Mouse (Mus musculus) MEL (cell line): Measurements from ENCODE around the gene Pi4kb. TPM values are rescaled to one million over a fixed set of nuclear protein-coding genes. Genes with fewer than 3 reads are reported as not detected.
A peak's percentile ranks its signal among the peaks of the same experiment; 100 is the strongest.

ENCODE experiments used
- DNase-seq: peaks from one replicate; pipeline ENCODE4 v3.0.0; 2011; ENCODE audit warnings: low read depth, low spot score
- H3K27ac ChIP-seq: 2 replicates; pipeline ENCODE4 v1.5.1; 2012; ENCODE audit warnings: low read depth, mild to moderate bottlenecking, control low read depth, low read length, moderate library complexity; ENCODE audit not compliant: control insufficient read depth
- H3K27me3 ChIP-seq, 2 experiments: fragments of 150-350 bp in 1 of 2; sonication (generic) in 1 of 2; 2 replicates each; pipeline ENCODE4 v1.6.1; 2012; ENCODE audit warnings: low read length in 2 of 2, mild to moderate bottlenecking in 2 of 2, improper control_type of control experiment in 1 of 2, moderate library complexity in 1 of 2; ENCODE audit not compliant: insufficient read depth in 2 of 2, control insufficient read depth in 1 of 2
- H3K36me3 ChIP-seq, 2 experiments: 2 replicates each; pipeline ENCODE4 v1.6.1; 2012 to 2014; ENCODE audit warnings: low read length in 2 of 2, improper control_type of control experiment in 1 of 2, inconsistent platforms in 1 of 2, mild to moderate bottlenecking in 1 of 2; ENCODE audit not compliant: insufficient read depth in 2 of 2, control insufficient read depth in 1 of 2
- H3K4me1 ChIP-seq, 2 experiments: fragments of 150-350 bp in 1 of 2; sonication (generic) in 1 of 2; 2 replicates each; pipeline ENCODE4 v1.6.1; 2012; ENCODE audit warnings: low read length in 2 of 2, improper control_type of control experiment in 1 of 2, mild to moderate bottlenecking in 1 of 2; ENCODE audit not compliant: insufficient read depth in 2 of 2, control insufficient read depth in 1 of 2
- H3K4me3 ChIP-seq, 2 experiments: fragments of 150-350 bp in 1 of 2; sonication (generic) in 1 of 2; 2 replicates each; pipeline ENCODE4 v1.5.1; 2012; ENCODE audit warnings: low read depth in 2 of 2, low read length in 2 of 2, mild to moderate bottlenecking in 2 of 2, moderate library complexity in 2 of 2, control low read depth in 1 of 2, improper control_type of control experiment in 1 of 2; ENCODE audit not compliant: control insufficient read depth in 1 of 2, insufficient read depth in 1 of 2
- H3K79me2 ChIP-seq: 2 replicates; pipeline ENCODE4 v1.6.1; 2012; ENCODE audit warnings: mild to moderate bottlenecking, low read length, moderate library complexity; ENCODE audit not compliant: control insufficient read depth, poor library complexity, insufficient read depth
- H3K9ac ChIP-seq: 2 replicates; pipeline ENCODE4 v1.6.1; 2012; ENCODE audit warnings: low read depth, mild to moderate bottlenecking, control low read depth, low read length, moderate library complexity; ENCODE audit not compliant: control insufficient read depth, poor library complexity, severe bottlenecking
- H3K9me3 ChIP-seq: fragments of 150-350 bp; sonication (generic); replicated peaks from 2 replicates; pipeline ENCODE4 v1.6.1; 2012; ENCODE audit warnings: mild to moderate bottlenecking, low read length, improper control_type of control experiment, moderate library complexity; ENCODE audit not compliant: insufficient read depth
- CHD1 ChIP-seq: IDR thresholded peaks from 2 replicates; pipeline ENCODE4 v1.6.1; 2012; ENCODE audit warnings: low read depth, mild to moderate bottlenecking, inconsistent platforms, low read length, improper control_type of control experiment
- CHD2 ChIP-seq: IDR thresholded peaks from 2 replicates; pipeline ENCODE4 v1.6.1; 2011; ENCODE audit warnings: low read length, improper control_type of control experiment
- EP300 ChIP-seq, 2 experiments: IDR thresholded peaks; 2 replicates each; pipeline ENCODE4 v1.6.1; 2011; ENCODE audit warnings: improper control_type of control experiment in 2 of 2, low read length in 2 of 2, low read depth in 1 of 2, mild to moderate bottlenecking in 1 of 2
- GABPA ChIP-seq: IDR thresholded peaks from 2 replicates; pipeline ENCODE4 v1.6.1; 2012; ENCODE audit warnings: low read depth, mild to moderate bottlenecking, inconsistent platforms, low read length, improper control_type of control experiment, moderate library complexity
- GATA1 ChIP-seq: IDR thresholded peaks from 2 replicates; pipeline ENCODE4 v1.6.1; 2011; ENCODE audit warnings: low read depth, low read length, improper control_type of control experiment
- JUND ChIP-seq: IDR thresholded peaks from 2 replicates; pipeline ENCODE4 v1.6.1; 2011; ENCODE audit warnings: low read depth, mild to moderate bottlenecking, improper control_type of control experiment, low read length
- KAT2A ChIP-seq: conservative IDR thresholded peaks from 2 replicates; pipeline ENCODE4 v1.6.1; 2012; ENCODE audit warnings: low read depth, low read length, improper control_type of control experiment, inconsistent platforms
- MAFK ChIP-seq: IDR thresholded peaks from 2 replicates; pipeline ENCODE4 v1.6.1; 2011; ENCODE audit warnings: low read depth, mild to moderate bottlenecking, low read length, improper control_type of control experiment, borderline replicate concordance
- MAX ChIP-seq: IDR thresholded peaks from 2 replicates; pipeline ENCODE4 v1.6.1; 2011; ENCODE audit warnings: low read length, improper control_type of control experiment
- MAZ ChIP-seq: IDR thresholded peaks from 2 replicates; pipeline ENCODE4 v1.6.1; 2012; ENCODE audit warnings: low read depth, mild to moderate bottlenecking, inconsistent platforms, low read length, improper control_type of control experiment
- MXI1 ChIP-seq: IDR thresholded peaks from 2 replicates; pipeline ENCODE4 v1.6.1; 2011; ENCODE audit warnings: mild to moderate bottlenecking, low read depth, low read length, improper control_type of control experiment
- MYB ChIP-seq: IDR thresholded peaks from 2 replicates; pipeline ENCODE4 v1.6.1; 2011; ENCODE audit warnings: mild to moderate bottlenecking, low read depth, low read length, improper control_type of control experiment
- NRF1 ChIP-seq: IDR thresholded peaks from 2 replicates; pipeline ENCODE4 v1.6.1; 2014; ENCODE audit warnings: low read depth, mild to moderate bottlenecking, inconsistent platforms, low read length, improper control_type of control experiment, moderate library complexity; ENCODE audit not compliant: poor library complexity, insufficient read depth, severe bottlenecking
- RAD21 ChIP-seq: IDR thresholded peaks from 2 replicates; pipeline ENCODE4 v1.6.1; 2011; ENCODE audit warnings: mild to moderate bottlenecking, low read depth, low read length, improper control_type of control experiment
- SIN3A ChIP-seq: IDR thresholded peaks from 2 replicates; pipeline ENCODE4 v1.6.1; 2012; ENCODE audit warnings: low read length, improper control_type of control experiment, inconsistent platforms
- TAL1 ChIP-seq: IDR thresholded peaks from 2 replicates; pipeline ENCODE4 v1.6.1; 2012; ENCODE audit warnings: mild to moderate bottlenecking, inconsistent platforms, low read length, moderate library complexity, mixed read lengths
- TBP ChIP-seq: IDR thresholded peaks from 2 replicates; pipeline ENCODE4 v1.8.0; 2011; ENCODE audit warnings: low read depth, low read length, improper control_type of control experiment
- ZNF384 ChIP-seq: IDR thresholded peaks from 2 replicates; pipeline ENCODE4 v1.6.1; 2012; ENCODE audit warnings: low read depth, mild to moderate bottlenecking, inconsistent platforms, low read length, improper control_type of control experiment
- polyA plus RNA-seq, 2 experiments: library from polyadenylated mRNA; stranded (reverse) in 1 of 2; unstranded in 1 of 2; fragments of >175 nt in 1 of 2; fragments of >200 nt in 1 of 2; gene quantifications; 2 replicates each; pipeline versions ENCODE4 v1.2.1 to v1.2.4; 2012; ENCODE audit warnings: low replicate concordance in 2 of 2, low read depth in 1 of 2; ENCODE audit not compliant: insufficient read length in 2 of 2, insufficient read depth in 1 of 2, missing spikeins in 1 of 2
- total RNA-seq: library from RNA; depleted of rRNA; stranded (reverse); fragments of 300-350 nt; gene quantifications from 2 replicates; pipeline ENCODE4 v1.2.3, GENCODE M21; 2012

Gene Pi4kb
- total and polyA plus RNA-seq, 3 experiments: 45.0 to 56.7 TPM; not detected in 1

DNA sequence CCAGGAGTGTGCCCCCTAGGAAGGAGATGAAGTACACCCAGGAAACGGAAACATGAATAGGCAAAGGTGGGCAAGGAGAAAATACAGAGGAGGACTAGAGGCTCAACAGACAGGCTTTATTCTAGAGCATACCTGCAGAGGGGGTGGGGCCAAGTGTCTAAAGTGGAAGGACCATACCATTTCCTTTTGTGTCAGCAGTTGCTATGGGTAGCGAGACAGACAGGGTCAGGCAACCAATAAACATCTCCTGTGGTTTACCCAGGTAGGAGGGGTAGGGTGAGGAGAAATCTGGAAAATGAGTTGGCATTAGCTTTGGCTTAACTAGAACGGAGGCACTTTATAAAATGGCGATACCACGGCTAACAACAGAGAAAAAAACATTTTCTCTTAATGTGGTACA, 21.7 kb upstream of the Pi4kb start:
- peak overlapping the region; percentile 80 for H3K9ac ChIP-seq
- peak; percentile 72 for DNase-seq
- H3K9me3 ChIP-seq: no peaks in the 10 kb centered on the region

DNA sequence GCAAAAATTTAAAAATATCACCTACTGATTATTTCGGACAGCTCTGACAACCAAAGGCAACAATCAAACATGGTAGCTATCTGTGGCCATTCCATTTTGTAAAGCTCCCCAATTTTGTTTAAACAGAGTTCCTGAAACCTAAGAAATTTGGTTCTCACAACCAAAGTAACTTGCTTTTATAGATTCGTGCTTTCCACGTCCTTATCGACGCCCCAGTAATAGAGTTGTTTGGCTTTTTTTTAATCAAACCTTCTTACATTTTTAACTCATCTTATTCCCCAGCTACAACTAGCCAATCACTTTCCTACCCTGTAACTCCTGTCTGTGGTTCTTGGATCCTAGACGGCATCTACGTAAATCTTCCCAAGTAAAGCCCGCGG, 21.2 kb upstream of the Pi4kb start:
- Histone ChIP-seq H3K9me3 (no peaks in the 10 kb centered on the region), H3K79me2 (peaks cover 3% of the 10 kb centered on the region), H3K36me3 (peaks cover 5 to 26% of the 10 kb centered on the region in 2 experiments; a peak in 3 of 4 replicates), H3K4me1 (peaks cover 12 to 19% of the 10 kb centered on the region in 2 experiments), H3K9ac (peak overlapping the region; percentile 80), H3K27me3 (no peaks in the 10 kb centered on the region), H3K27ac (peak overlapping the region; percentile 90), H3K4me3 (peak overlapping the region; percentile 71 to 83)
- DNase-seq: no peak
- 0 out of 2 replicates have a peak, but pooled peaks have one; percentile 20 for TF ChIP-seq TBP
- TF ChIP-seq EP300 (IDR thresholded peaks at IDR 0.05; ENCODE audit: low read depth in 1 of 2, low read length in 2 of 2): peak in 1 of 2 experiments; percentile 26; a peak in 1 of 4 replicates
- TF ChIP-seq MAX: peak; percentile 60; the same call in 1 of the 2 replicates
- peak; percentile 50; the same call in 1 of the 2 replicates for TF ChIP-seq GATA1
- no peak for TF ChIP-seq KAT2A
- 0 out of 2 replicates have a peak, but pooled peaks have one; percentile 7 for TF ChIP-seq MAZ
- no peak; the same call in 1 of the 2 replicates for TF ChIP-seq MXI1
- TF ChIP-seq ZNF384: peak; percentile 88
- 0 out of 2 replicates have a peak, but pooled peaks have one; percentile 33 for TF ChIP-seq JUND
- TF ChIP-seq MYB: no peak
- TF ChIP-seq NRF1: no peak
- TF ChIP-seq RAD21: no peak
- no peak for TF ChIP-seq TAL1
- TF ChIP-seq GABPA: no peak
- TF ChIP-seq CHD1: peak; percentile 94; the same call in 1 of the 2 replicates
- TF ChIP-seq SIN3A: peak; percentile 77

More for the DNA sequence above, 21.7 kb upstream of the Pi4kb start:
- Histone ChIP-seq H3K4me1 (peaks cover 12 to 19% of the 10 kb centered on the region in 2 experiments), H3K4me3 (peak overlapping the region; percentile 71 to 83), H3K79me2 (peaks cover 3% of the 10 kb centered on the region), H3K36me3 (peaks cover 5 to 26% of the 10 kb centered on the region in 2 experiments; a peak in 3 of 4 replicates), H3K27me3 (no peaks in the 10 kb centered on the region), H3K27ac (peak overlapping the region; percentile 90)
- peak; percentile 76 for TF ChIP-seq CHD2
- TF ChIP-seq MAFK: no peak
